Mouse (Mus musculus) liver, postnatal 0 days (tissue): Measurements from ENCODE around the gene Rtn3. TPM values are rescaled to one million over a fixed set of nuclear protein-coding genes. Genes with fewer than 3 reads are reported as not detected.
"Not testable (repeated sequence)": the region's sequence is repeated elsewhere in the genome, so short reads cannot be mapped to it uniquely, and the experiment has no call there.

Experiments used
- ATAC-seq: fragments of 200-750 bp; cut with Nextera tagmentation; 2 replicates; pipeline ENCODE4 v1.8.0; 2017; ENCODE audit warnings: mild to moderate bottlenecking, moderate library complexity
- DNase-seq: peaks from one replicate; pipeline ENCODE4 v3.0.0-alpha.2; 2016
- H3K27ac ChIP-seq: fragments of 300-500 bp; sonication (generic); 2 replicates; pipeline ENCODE4 v1.5.1; 2014; ENCODE audit warnings: antibody characterized with exemption, moderate library complexity, mild to moderate bottlenecking, low read depth
- H3K27me3 ChIP-seq: fragments of 300-500 bp; sonication (generic); 2 replicates; pipeline ENCODE4 v1.6.1; 2014; ENCODE audit warnings: low read length, control low read depth, mixed read lengths; ENCODE audit not compliant: insufficient read depth
- H3K36me3 ChIP-seq: fragments of 300-500 bp; sonication (generic); replicated peaks from 2 replicates; pipeline ENCODE4 v1.6.1; 2014; ENCODE audit warnings: mild to moderate bottlenecking, control low read depth, low read length, moderate library complexity, mixed read lengths; ENCODE audit not compliant: insufficient read depth
- H3K4me1 ChIP-seq: fragments of 300-500 bp; sonication (generic); 2 replicates; pipeline ENCODE4 v1.6.1; 2014; ENCODE audit warnings: antibody characterized with exemption, mild to moderate bottlenecking, control low read depth; ENCODE audit not compliant: insufficient read depth
- H3K4me2 ChIP-seq: fragments of 300-500 bp; sonication (generic); 2 replicates; pipeline ENCODE4 v1.6.1; 2014; ENCODE audit warnings: low read depth, mild to moderate bottlenecking, low read length, moderate library complexity, mixed read lengths
- H3K4me3 ChIP-seq: fragments of 300-500 bp; sonication (generic); 2 replicates; pipeline ENCODE4 v1.5.1; 2014; ENCODE audit warnings: low read depth, low read length
- H3K9ac ChIP-seq: fragments of 300-500 bp; sonication (generic); replicated peaks from 2 replicates; pipeline ENCODE4 v1.6.1; 2014; ENCODE audit warnings: mild to moderate bottlenecking, moderate library complexity
- H3K9me3 ChIP-seq: fragments of 300-500 bp; sonication (generic); 2 replicates; pipeline ENCODE4 v1.6.1; 2016; ENCODE audit warnings: mild to moderate bottlenecking, control low read depth, low read length, mixed read lengths
- CTCF ChIP-seq: sonication (generic); IDR thresholded peaks from 2 replicates; pipeline ENCODE4 v1.5.1; 2016; ENCODE audit warnings: antibody characterized with exemption, low read depth
- EP300 ChIP-seq: IDR thresholded peaks from 2 replicates; pipeline ENCODE4 v1.6.1; 2016; ENCODE audit warnings: antibody characterized with exemption, low read depth, mild to moderate bottlenecking
- WGBS: fragments of 180-500 bp; shearing (Covaris S2); extraction: QIAGEN DNeasy Blood & Tissue Kit; methylation state at CpG from one replicate; pipeline ENCODE4 v1.1.7; 2014; ENCODE audit not compliant: insufficient replicate concordance; 5-methylcytosine and 5-hydroxymethylcytosine counted together
- polyA plus RNA-seq: library from polyadenylated mRNA; unstranded; fragments of >200 nt; fragmentation: Nextera tagmentation; extraction: Ambion mirVana; gene quantifications from 2 replicates; pipeline ENCODE4 v1.2.1, GENCODE M21; 2015

The Rtn3 gene
- polyA plus RNA-seq, 1 experiment from 2014 or later: 62.2 TPM

DNA sequence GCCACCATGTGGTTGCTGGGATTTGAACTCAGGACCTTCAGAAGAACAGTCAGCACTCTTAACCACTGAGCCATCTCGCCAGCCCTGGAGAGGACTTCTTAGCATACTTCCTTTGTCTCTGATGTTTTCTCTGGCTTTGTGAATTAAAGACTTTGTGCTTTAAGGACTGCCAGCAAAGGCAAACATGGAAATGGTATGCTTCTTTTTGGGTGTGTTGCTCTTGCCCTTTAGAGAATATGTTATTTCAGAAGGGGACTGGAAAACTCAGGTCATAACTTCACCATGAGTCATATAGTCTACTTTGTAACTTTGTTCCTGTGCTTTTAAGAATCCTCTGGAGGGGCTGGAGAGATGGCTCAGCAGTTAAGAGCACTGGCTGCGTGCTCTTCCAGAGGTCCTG is 15.7 kb upstream of the Rtn3 start:
- H3K9ac ChIP-seq: no peak overlapping the region
- no peak for TF ChIP-seq CTCF
- TF ChIP-seq EP300: no peak
- H3K4me1 ChIP-seq: peaks cover 16% of the 10 kb centered on the region
- no peaks in the 10 kb centered on the region for H3K36me3 ChIP-seq
- no peaks in the 10 kb centered on the region for H3K27me3 ChIP-seq
- 84% methylated on average over 2 of the region's 2 CpGs for WGBS
- DNase-seq (no peak), ATAC-seq (no peak)
- no peak overlapping the region for H3K4me3 ChIP-seq
- H3K27ac ChIP-seq: no peak overlapping the region
- H3K9me3 ChIP-seq: no peaks in the 10 kb centered on the region
- no peak overlapping the region for H3K4me2 ChIP-seq

DNA sequence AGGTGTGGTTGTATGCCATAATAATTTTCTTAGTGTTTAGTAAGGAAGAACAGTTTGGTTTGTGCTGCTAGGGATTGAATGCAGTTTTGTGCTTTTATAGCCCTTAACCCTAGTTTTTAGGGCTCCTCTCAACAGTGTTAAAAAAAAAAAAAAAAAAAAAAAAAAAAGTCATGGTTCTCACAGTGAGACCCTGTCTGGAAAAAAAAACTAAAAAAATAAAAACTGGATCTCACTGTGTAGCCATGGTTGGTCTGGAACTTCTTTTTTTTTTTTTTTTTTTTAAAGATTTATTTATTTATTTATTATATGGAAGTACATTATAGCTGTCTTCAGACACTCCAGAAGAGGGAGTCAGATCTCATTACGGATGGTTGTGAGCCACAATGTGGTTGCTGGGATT is 13.0 kb upstream of the Rtn3 start:
- WGBS: 71% methylated on average over 1 of the region's 1 CpGs
- Histone ChIP-seq H3K9ac (peak overlapping the region; percentile 95; the same call in 1 of the 2 replicates), H3K4me3 (peak overlapping the region; percentile 91; the same call in 1 of the 2 replicates), H3K27ac (peak overlapping the region; percentile 100; the same call in 1 of the 2 replicates), H3K4me1 (peaks cover 25% of the 10 kb centered on the region), H3K4me2 (peak overlapping the region; percentile 99)
- H3K27me3 ChIP-seq, ATAC-seq, H3K36me3 ChIP-seq, DNase-seq, H3K9me3 ChIP-seq: not testable (repeated sequence)

GRCm38 (mm10) chr19:7495221-7496038 is 12.3 kb upstream of the Rtn3 start:
- Histone ChIP-seq H3K9ac (peak overlapping the region; percentile 95), H3K27ac (peak overlapping the region; percentile 100), H3K36me3 (no peaks in the 10 kb centered on the region), H3K4me2 (peak overlapping the region; percentile 99), H3K27me3 (no peaks in the 10 kb centered on the region), H3K4me3 (peak overlapping the region; percentile 91), H3K4me1 (peaks cover 24% of the 10 kb centered on the region), H3K9me3 (no peaks in the 10 kb centered on the region)
- DNase-seq (no peak), ATAC-seq (no peak)
- TF ChIP-seq CTCF (no peak), EP300 (0 out of 2 replicates have a peak, but pooled peaks have one; percentile 9)
- 25% methylated on average over 14 of the region's 14 CpGs for WGBS

DNA sequence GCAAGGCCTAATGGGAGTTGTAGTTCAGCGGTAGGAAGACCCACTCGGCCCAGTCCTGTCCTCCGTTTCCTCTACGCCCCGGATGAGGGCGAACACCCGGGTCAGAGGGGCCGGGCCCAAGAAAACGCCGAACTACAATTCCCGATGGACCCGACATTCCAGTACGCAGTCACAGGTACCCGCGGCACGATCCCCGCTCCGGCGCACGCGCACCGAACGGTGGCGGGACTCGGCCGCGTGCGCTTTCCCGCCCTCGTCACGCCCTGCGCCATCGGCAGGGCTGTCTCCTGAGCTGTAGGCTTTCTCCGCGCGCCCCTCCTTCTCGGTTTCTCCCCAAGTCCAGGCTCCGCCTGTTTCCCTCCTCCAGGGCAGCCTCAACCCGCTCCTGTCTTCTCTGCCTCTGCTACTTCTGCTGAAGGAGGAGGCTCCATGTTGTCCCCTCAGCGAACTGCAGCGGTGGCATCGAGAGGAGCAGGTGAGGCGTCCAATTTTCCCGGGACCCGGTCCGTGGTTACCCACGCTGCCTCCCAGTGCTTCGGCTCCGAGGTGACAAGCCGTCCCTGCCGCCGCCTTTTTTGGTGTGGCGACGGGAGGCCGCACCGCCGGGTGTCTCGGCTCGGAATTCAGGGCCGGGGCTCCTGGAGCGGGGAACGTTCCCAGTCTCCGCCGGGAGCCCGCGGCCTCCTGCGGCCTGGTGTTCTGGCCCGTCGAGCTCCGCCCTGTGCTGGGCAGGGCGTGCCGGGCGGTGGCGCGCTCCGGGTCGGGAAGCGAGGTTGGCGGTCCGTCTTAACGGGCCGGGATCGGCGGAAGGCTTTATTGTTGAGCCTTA is 11.3 kb upstream of the Rtn3 start:
- Histone ChIP-seq H3K27me3 (no peaks in the 10 kb centered on the region), H3K9ac (peak overlapping the region; percentile 95), H3K4me1 (peaks cover 20% of the 10 kb centered on the region), H3K9me3 (no peaks in the 10 kb centered on the region), H3K4me3 (peak overlapping the region; percentile 91), H3K36me3 (no peaks in the 10 kb centered on the region), H3K4me2 (peak overlapping the region; percentile 99), H3K27ac (peak overlapping the region; percentile 100)
- DNase-seq (peak; percentile 92), ATAC-seq (peak; percentile 95)
- WGBS: under 1% methylated on average over 82 of the region's 84 CpGs
- TF ChIP-seq EP300 (no peak; the same call in 1 of the 2 replicates), CTCF (peak; percentile 43)

DNA sequence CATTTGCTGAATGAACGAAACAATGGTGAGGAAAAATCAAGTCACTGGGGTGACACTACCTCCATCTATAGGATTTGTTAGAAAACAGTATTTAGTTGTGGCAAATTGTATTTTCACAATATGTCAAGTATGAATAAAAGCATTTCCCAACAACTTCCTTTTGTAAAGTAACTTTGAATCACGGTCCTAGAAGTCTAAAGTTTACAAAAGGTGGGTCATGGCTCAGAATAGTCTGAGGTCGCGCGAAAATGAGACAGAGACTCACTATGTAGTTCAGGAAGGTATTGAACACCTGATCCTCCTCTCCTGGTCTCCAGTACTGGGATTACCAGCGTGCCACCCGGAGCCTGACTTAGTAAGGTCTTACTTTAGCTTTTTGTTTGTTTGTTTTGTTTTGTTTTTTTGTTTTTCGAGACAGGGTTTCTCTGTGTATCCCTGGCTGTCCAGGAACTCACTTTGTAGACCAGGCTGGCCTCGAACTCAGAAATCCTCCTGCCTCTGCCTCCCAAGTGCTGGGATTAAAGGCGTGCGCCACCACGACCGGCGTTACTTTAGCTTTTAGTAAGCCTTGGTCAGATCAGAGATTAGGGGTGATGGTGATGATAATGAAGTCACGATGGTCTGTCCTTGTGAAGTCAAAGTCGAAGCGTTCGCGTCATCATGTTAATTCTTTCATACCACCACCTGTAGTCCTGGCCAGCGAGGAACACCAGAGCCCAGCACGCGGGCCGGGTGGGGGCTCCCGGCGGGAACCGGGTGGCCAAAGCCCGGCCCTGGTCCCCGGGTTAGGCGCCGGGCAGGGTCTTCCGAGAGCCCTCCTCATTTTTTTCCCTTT is 10.5 kb upstream of the Rtn3 start, which contains the start of gene Atl3:
Gene Atl3, plus strand, starts transcription at position 689 of the 835 bp plus-strand sequence.
- no peak for TF ChIP-seq CTCF
- no peak for TF ChIP-seq EP300
- ATAC-seq: no peak; the same call in 1 of the 2 replicates
- H3K9me3 ChIP-seq: no peaks in the 10 kb centered on the region
- H3K36me3 ChIP-seq: no peaks in the 10 kb centered on the region
- H3K4me2 ChIP-seq: peak within 1 kb of the TSS; percentile 99
- H3K4me3 ChIP-seq: peak within 1 kb of the TSS; percentile 91
- 24% methylated on average over 31 of the region's 31 CpGs for WGBS
- H3K27ac ChIP-seq: peak within 1 kb of the TSS; percentile 100
- H3K27me3 ChIP-seq: no peaks in the 10 kb centered on the region
- DNase-seq: no peak
- H3K4me1 ChIP-seq: peaks cover 20% of the 10 kb centered on the region
- peak within 1 kb of the TSS; percentile 95 for H3K9ac ChIP-seq
